Mouse (Mus musculus) yolk sac, embryonic 10.5 days (tissue): ENCODE measurements around the gene Adamts18.
"Not testable (repeated sequence)": the region's sequence is repeated elsewhere in the genome, so short reads cannot be mapped to it uniquely, and the experiment has no call there.

Experiments used
- DNase-seq: peaks from one replicate; pipeline ENCODE4 v3.0.0-alpha.2; 2017; ENCODE audit warnings: low spot score

Gene Adamts18

DNA sequence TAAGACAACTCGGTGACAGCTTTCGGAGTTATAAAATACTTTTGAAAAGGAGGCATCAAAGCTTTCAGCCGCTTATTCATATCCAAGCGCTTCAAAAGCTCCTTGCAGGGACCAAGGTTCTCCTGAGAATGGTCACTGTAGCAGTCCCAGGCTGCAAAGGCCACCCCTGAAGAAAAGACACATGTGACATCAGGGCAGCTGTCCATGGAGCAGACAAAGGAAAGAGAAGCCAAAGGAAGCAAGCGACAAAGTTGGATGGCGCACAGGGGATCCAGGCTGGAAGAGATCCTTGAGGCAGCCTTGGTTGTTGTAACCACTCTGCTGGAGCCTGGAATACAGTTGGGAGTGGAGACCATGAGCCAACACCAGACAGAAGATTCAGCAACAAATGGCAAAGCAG lies 10.3 kb downstream of the Adamts18 start:
- no peak for DNase-seq

DNA sequence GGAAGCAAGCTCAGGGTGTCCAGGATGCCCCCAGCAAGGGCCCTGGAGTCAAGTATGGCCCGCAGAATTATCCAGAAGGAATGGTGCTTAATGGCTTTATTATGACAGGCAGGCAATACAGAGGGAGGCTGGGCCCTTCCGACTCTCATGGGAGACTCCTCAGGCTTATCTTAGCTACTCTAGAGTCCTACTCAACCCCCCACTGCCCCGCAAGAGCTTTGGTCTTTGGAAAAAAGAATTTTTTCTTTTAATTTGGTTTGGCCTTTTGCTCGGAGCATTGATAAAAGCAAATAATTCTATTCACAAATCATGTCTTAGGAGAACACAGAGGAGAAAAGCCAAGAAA lies 11.0 kb downstream of the Adamts18 start:
- no peak for DNase-seq

DNA sequence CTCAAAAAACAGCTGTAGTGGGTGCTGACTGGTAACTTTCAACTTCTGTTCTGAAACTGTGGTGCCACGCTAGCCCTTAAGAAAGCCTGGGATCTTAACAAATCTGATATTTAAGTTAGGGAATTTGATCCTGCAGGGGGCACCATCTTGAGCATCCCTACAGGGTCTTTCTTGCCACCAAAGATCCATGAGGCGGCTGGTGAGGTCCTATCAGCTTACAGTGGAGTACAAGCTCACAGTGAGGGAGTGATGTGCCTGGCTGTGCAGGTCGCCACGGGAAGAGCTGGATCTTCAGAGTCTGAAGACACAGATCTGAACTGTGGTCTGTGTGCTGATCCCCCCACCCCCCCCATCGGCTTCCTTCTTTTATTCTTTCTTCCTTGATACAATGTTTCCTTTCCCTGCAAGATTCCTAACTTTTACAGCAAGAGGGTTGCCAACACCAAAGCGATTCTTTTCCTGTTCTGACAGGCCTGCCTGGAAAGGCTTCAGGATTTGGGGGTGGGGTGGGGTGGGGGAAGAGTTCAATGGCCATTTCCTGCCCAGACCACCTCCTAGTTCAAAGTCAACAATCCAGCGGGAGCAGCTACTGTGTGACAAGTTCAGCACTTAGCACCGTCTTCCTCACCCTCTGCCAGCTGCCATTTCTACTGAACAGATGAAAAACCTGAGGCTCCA lies 11.5 kb downstream of the Adamts18 start:
- no peak for DNase-seq

DNA sequence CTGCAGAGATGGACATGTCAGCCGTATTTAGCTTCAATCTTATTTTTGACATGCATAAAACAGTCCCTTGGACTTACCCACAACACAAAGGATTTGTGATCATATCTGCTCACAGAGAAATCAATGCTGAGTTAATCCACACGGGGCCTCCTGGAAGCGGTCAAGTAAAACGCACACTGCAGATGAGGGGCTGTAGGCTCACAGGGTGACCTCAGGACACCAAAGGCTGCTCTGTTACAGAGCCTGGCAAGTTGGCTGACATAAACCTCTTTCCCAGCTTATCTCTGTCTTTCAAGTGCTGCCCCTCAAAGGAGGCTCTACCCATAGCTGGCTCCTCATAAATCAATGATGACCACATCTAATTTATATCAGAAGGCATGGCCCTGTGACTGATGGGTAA lies 14.9 kb downstream of the Adamts18 start:
- no peak for DNase-seq

DNA sequence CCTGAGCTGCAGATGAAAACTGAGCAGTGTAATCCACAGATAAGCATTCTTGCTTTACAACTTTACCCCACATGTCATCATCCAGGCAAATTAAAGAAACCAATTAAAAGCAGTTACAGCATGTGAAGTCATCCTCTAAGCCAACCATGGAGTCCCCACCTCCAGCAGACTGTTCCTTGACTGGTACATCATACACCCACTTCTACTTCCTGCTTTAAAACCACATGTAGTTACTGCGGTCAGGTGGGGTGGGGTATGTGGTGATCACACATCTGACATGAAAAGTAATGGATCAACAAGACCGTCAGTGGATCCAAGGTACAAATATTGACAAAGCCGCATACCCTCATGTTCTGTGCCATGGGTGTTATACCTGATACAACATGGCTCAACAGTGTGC lies 21.3 kb downstream of the Adamts18 start:
- DNase-seq, result no peak

DNA sequence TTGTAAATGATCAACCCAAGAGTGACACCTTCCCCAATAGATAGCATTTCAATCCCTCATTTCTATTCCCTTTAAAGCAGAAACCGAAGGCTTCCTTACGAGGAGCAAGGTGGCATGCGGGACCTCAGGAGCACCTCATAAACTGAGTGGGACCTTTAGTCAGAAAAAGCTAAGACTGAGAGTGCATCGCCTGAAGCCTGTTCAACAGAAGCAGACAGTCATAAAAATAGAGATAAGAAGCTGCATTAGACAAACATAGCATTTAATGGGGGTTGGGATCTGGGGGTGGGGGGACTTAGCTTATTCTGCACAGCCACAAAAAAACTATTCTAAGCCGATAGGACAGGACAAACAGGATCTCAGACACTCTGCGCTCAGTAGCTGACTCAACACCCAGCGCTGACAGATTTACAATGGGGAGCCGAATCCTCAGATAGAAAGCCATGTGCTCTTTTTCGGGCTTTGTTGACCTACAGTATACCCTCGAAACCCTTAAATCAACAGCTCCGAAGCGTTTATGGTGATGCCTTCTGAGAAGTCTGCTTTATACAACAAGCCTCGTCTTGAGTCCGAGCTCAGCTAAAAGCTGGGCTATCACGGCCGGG lies 27.5 kb downstream of the Adamts18 start:
- peak; percentile 46 for DNase-seq

DNA sequence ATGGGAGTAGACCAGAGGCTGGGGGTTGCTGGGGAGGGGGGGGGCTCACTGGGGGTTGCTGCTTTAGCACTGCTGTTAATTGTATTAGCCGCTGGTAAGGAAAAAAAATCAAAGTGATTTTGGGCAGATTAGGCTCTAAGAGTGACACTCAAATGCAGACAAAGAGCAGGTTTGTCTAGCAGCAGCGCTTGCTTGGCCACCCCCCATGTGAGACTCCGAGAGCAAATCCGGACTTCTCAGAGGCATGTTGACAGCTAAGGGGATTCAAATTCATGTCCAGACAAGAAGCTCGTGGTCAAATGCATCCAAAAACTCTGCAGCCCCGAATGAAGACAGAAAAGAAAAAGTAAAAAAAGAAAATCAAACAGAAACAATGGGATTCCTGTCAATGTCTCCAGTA lies 34.6 kb downstream of the Adamts18 start:
- DNase-seq, result no peak

DNA sequence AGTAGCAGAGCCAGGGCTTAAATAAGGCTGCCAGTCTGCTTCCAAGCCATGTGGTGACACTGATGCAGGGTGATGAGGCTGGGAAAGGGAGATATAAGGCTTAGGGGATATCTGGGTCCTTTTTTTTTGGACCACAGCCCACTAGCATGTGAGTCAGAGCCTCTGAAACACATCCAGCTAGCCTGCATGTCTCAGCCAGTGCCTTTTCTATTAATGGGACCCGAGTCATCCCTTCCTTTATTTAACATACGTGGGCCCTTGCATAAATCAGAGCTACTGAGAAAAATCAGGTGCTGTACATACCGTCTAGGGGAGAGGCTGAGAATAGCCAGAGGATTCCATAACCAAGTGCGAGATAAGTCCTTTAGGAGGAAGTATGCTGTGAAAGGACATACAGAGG lies 37.0 kb downstream of the Adamts18 start:
- DNase-seq, result no peak

DNA sequence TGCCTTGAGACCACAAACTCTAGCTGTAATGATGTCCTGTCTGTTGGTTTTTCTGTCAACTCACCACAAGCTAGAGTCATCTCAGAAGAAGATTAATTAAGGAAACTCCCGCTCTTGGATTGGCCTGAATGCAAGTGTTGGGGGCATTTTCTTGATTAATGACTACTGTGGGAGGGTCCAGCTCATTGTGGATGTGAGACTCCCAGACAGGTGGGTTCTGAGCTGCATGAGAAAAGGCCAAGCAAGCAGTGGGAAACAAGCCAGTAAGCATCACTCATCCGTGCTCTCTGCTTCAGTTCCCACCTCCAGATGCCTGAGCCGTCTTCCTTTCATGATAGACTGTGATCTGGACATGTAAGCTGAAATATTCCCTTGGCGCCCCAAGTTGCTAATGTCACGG lies 38.6 kb downstream of the Adamts18 start:
- DNase-seq, result no peak

DNA sequence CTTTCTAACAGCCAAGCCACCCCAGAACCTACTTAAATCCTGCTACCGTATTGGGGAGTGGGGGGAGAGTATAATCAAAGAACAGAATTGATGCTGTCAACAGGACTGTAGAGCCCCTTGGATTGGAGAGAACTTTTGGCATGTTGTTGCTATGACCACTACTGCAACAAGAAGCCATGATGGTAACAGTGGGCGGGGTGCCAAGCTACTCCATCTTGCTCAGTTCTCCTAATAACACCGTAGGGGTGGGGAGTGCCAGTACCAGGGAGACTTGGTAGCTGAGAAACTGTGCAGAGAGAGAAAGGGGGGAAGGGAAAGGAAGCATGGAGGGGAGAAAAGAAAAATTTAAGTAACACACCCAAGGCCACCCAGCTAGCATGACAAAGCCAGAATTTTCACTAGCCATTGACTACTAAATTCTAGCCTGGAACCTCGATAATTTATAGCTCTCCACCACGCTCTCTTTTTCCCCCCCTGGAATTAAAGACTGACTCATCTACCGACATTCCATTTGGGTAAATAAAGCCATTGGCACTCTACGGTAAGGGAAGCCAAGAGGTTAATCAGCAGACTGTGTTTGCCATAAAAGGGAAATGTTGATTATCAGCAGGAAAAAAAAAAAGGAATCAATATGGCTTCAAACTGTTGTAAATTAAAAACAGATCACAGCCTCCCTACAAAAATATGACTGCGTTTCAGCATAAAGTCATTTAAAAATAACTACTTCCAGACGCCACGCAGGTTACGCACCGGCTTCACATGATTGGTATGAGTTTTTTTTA lies 44.5 kb downstream of the Adamts18 start:
- DNase-seq, result no peak

DNA sequence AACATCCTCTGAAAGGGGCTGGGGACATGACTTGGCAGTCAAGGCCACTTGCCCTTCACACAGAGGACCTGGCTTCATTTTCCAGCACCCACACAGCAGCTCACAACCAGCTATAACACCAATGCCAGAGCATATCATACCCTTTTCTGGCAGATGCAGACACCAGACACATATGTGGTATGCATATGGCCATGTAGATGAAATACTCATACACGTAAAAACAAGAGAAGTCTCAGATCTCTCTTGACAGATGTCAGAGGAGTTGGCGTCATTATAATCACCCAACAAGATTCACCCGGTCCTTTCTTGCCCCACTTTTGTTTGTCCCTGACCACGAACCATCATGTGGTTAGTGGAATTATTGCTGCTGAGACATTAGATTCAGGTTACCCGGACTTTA lies 47.0 kb downstream of the Adamts18 start:
- no peak for DNase-seq

DNA sequence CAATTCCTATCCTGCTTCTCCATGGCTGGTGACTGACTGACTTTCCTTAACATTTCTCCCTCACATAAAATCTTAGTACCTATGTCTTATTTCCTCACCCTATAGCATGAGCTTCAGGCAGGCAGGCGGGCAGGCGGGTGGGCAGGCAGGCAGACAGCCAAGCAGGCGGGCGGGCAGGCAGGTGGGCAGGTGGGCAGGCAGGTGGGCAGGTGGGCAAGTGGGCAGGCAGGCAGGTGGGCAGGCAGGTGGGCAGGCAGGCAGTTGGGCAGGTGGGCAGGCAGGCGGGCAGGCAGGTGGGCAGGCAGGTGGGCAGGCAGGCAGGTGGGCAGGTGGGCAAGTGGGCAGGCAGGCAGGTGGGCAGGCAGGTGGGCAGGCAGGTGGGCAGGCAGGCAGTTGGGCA lies 48.0 kb downstream of the Adamts18 start:
- DNase-seq, result not testable (repeated sequence)

DNA sequence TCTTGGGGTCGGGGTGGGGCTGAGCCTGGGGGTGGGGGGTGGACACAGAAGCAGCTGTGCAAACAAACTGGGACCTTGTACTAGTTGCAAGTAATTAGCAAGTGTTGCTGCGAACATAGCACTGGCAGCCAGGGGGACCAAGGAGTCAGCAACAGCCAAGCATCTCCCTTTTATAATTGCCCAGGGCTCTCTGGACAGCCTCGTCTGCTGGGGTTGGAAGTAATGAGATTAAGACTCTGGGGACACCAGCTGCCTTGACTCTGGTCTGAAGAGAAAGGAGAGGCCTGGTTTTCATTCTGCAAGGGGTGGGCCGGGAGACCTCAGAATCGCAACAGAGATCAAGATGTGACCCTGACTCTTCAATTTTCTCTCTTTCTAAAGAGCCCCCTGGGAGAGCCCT lies 49.0 kb downstream of the Adamts18 start:
- DNase-seq, result no peak

DNA sequence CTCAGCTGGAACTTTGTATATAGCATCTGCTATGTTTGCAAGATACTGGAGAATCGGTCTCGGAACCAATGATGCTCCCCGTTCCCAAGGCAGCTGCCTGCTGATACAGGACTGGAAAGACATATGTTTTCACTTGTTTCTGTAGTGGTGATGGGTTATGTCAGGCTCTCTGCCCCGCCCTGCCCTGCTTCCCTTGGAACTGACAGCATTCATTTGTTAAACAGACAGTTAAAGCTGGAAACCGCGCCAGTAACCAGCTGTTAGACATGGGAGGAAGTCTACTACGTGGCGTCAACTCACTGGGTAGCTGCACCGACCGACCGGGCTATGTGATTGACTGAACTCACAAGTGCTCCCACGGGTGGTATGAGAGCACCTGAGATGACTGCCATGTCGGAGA lies 56.7 kb downstream of the Adamts18 start:
- peak; percentile 29 for DNase-seq

DNA sequence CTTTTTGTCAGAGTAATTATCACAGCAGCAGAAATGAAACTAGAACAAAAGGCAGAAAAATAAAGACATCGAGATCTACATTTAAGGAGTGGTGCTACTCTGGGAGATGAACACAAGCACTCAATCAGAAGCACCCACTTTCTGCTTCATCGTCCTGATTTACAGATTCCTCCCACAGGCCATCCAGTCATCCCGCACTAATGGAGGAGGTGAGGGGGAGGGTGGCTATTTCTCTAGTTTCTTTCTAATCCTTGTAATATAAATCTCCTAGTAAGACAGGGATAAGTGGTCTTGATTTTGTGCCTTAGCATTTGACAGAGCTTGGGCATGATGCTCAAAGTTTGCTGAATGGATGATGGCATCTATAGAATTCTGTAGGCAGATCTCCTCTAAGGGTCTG lies 57.5 kb downstream of the Adamts18 start:
- no peak for DNase-seq

DNA sequence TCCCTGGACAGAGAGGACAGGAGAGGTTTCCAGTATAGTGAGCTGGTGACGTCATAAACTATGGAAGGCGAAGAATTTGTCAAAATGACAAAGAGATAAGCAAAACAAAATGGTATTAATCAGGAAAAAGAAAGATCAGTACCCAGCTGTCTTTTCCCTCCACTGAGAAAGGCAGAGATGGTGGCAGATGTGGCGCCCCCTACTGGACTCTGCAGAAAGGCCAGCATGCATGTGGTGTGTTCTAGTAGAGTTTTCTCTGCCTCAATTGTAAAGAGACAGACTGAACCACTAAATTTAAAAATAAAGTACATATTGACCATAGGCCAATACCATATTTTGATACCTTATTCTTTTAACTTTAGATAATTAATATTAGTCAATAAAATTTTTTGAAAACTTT lies 64.8 kb downstream of the Adamts18 start:
- DNase-seq, result no peak

DNA sequence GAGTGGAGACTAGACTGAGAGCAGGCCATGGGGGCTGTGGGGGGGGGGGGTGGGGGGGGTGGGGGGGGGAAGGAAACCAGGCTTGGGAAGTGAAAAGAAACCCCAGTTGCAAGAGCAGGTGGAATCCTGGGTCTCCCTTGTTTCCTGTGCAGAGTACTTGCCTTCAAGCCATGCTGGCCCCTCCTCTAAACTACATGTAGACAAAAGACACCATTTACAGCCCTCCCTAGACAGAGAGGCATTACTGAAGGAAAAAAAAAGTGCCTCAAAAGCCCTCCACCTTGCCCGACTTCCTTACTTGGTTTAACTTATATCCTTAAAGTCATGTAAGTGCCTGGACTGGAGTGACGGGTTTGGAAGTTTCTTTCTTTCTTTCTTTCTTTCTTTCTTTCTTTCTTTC lies 67.0 kb downstream of the Adamts18 start:
- DNase-seq, result no peak

DNA sequence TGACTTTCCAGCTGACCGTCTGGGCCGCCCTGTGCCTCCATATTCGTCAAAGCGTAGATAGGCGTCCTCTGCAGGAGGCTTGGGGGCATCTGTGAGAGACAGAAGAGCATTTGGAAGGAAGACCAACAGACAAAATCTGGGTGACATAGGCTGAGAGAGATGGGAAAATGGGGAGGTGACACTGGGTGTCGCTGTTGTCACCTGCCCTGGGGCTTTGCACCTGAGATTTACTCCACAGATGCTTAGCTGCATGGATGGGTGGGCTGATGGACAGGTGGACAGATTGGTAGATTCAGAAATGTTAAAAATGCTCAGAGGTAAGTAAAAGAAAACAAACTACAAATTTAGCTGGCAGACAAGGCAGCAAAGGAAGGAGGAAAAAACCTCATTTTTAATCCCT lies 73.2 kb downstream of the Adamts18 start:
- DNase-seq, result no peak

DNA sequence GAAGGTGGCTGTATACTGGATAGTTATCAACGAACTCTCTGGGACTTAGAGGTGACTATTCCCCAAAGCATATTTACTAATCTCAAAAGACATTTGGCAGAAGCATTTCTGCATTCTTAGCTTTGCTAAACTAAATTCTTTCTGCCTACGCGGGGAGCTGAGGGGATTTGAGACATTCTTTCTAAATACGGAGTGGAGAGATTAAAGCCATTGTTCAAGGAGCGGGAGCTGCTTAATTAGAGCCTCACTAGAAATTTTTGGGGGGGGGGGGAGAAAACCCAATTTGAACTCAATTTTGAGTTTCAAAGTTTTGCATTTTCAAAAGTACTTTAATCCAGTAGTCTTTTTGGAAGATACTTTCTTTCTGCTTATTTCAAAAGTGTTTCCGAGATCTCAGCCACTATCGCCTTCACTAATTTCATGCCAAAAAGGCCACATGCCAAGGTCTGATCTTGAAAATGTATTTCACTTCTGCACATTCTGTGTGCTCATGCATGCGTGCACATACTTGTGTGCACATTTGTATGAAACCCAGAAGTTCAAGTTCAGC lies 79.6 kb downstream of the Adamts18 start:
- DNase-seq, result no peak

DNA sequence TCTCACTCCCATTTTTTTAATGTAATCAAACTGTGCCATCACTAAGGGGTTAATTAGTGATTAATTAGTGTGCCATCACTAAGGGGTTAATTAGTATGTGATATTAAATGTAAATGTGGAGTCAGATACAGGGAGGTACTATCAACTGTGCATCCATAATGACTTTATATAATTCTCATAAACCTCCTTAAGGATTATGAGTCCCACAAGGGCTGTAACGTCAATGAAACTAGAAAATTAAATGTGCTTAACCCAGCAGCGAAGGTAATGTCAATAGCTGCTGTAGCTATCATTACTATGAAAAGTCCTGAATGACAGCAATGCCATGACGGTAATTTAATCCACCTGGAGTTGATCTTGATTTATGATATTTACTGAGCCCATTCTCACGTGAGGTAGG lies 83.4 kb downstream of the Adamts18 start:
- DNase-seq, result no peak

DNA sequence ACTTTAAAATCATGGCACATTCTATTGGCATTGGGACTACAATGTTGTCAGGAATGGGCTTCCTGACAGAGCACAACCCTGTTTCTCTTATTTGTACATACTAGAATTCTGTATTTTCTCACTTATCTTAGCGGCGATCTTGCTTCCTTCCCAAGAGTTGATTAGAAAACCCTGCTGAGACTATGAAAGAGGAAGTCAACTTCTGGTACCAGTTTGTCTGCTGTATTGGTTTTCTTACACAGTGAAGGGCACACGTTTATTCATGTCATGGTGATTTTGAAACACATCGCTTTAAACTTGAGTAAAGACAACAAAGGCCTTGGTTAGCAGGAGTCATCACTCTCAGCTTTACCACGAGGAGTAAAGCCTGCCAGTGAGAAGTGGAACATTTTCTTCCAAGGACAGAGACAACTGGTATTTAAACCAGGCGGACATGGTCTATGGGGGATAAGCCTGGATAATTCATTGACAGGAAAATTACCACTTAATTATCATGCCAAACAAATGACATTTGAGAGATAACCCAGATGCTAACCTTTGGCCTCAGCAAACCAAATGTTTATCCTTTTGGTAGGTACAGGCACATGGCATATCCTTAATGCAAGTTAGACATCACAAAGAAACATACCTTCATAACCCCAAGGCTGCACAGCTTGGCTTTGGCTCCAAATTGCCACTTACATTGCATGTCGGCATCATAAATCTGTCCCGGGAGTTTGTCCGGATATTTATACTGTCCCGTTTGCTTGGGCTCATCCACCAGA lies 84.8 kb downstream of the Adamts18 start:
- peak; percentile 57 for DNase-seq

DNA sequence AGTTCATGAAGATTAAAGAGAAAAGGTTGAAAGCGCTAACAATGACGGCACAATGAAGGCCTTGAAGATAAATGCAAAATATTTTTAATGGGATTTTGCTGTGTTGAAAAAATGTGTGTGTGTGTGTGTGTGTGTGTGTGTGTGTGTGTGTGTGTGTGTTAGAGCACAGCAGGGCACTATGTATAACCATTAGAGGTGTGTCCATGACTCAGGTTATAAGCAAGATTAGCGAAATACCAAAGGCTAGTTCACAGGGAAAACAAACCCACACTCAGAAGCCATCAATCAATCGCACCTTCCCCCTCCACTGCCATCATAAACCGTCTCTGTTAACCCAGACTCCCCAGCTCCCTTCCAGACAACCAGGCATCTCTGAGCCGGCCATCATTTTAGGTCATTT lies 86.4 kb downstream of the Adamts18 start:
- peak; percentile 44 for DNase-seq

DNA sequence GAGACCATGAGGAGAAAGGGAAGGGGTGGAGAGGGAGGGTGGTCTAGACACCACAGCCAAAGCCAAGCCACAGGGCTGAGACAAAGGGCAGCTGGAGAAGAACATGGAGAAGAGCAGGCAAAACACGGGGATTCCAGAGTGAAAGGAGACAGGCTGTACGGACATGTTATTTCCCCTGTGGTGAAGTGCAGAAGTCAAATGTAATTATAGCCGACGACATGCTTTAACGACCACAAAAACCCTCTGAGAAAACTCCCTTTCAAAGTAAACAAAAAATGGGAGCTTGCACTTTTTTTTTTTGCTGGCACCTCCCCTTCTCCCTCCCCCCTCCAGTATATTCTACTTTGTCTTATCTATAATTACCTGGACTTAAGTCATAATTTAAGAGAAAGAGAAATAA lies 92.7 kb downstream of the Adamts18 start:
- DNase-seq, result no peak
